Mouse (Mus musculus) limb, embryonic 12.5 days (tissue): ENCODE results near the gene Pard3b. TPM values are rescaled to one million over a fixed set of nuclear protein-coding genes. Genes with fewer than 3 reads are reported as not detected.
A peak's percentile ranks its signal among the peaks of the same experiment; 100 is the strongest.

Source experiments
- ATAC-seq: fragments of 200-750 bp; cut with Nextera tagmentation; 2 replicates; pipeline ENCODE4 v1.8.0; 2017; ENCODE audit warnings: low read depth, moderate TSS enrichment; ENCODE audit not compliant: insufficient number of reproducible peaks, insufficient read depth, low FRiP score, low TSS enrichment
- H3K27ac ChIP-seq: fragments of 300-500 bp; sonication (generic); 2 replicates; pipeline ENCODE4 v1.5.1; 2016; ENCODE audit warnings: mild to moderate bottlenecking, moderate library complexity
- H3K27me3 ChIP-seq: fragments of 300-500 bp; sonication (generic); 2 replicates; pipeline ENCODE4 v1.6.1; 2016; ENCODE audit warnings: mild to moderate bottlenecking, moderate library complexity
- H3K36me3 ChIP-seq: fragments of 300-500 bp; sonication (generic); 2 replicates; pipeline ENCODE4 v1.6.1; 2016; ENCODE audit warnings: mild to moderate bottlenecking, moderate library complexity
- H3K4me1 ChIP-seq: fragments of 300-500 bp; sonication (generic); replicated peaks from 2 replicates; pipeline ENCODE4 v1.6.1; 2016
- H3K4me2 ChIP-seq: fragments of 300-500 bp; sonication (generic); 2 replicates; pipeline ENCODE4 v1.6.1; 2016; ENCODE audit warnings: mild to moderate bottlenecking, moderate library complexity
- H3K4me3 ChIP-seq: fragments of 300-500 bp; sonication (generic); replicated peaks from 2 replicates; pipeline ENCODE4 v1.5.1; 2016; ENCODE audit warnings: mild to moderate bottlenecking
- H3K9ac ChIP-seq: fragments of 300-500 bp; sonication (generic); replicated peaks from 2 replicates; pipeline ENCODE4 v1.6.1; 2016; ENCODE audit warnings: mild to moderate bottlenecking, moderate library complexity
- H3K9me3 ChIP-seq: fragments of 300-500 bp; sonication (generic); 2 replicates; pipeline ENCODE4 v1.6.1; 2016; ENCODE audit warnings: mild to moderate bottlenecking, moderate library complexity
- WGBS: fragments of 180-500 bp; shearing (Covaris S2); methylation state at CpG from one replicate; pipeline ENCODE4 v1.1.7; 2016; 5-methylcytosine and 5-hydroxymethylcytosine counted together
- polyA plus RNA-seq: library from polyadenylated mRNA; unstranded; fragments of >200 nt; fragmentation: Nextera tagmentation; extraction: Ambion mirVana; gene quantifications from 2 replicates; pipeline ENCODE4 v1.2.1, GENCODE M21; 2016

The Pard3b gene
- polyA plus RNA-seq, 1 experiment from 2014 or later = 20.0 TPM

- Histone ChIP-seq H3K27ac (no peak overlapping the region), H3K4me3 (no peak overlapping the region), H3K9ac (no peak overlapping the region), H3K9me3 (no peaks in the 10 kb centered on the region), H3K4me2 (no peak overlapping the region), H3K27me3 (no peaks in the 10 kb centered on the region), H3K36me3 (no peaks in the 10 kb centered on the region), H3K4me1 (peaks cover 13% of the 10 kb centered on the region)
- ATAC-seq = no peak
- 74% methylated on average over 6 of the region's 6 CpGs for WGBS
Measured at GRCm38 (mm10) chr1:62431054-62431453, 792.4 kb downstream of the Pard3b start.

GRCm38 (mm10) chr1:62433891-62434290 is 795.3 kb downstream of the Pard3b start:
- WGBS = 70% methylated on average over 5 of the region's 5 CpGs

GRCm38 (mm10) chr1:62435844-62436243 is 797.2 kb downstream of the Pard3b start:
- WGBS = 54% methylated on average over 9 of the region's 9 CpGs
- Histone ChIP-seq H3K27me3 (no peaks in the 10 kb centered on the region), H3K4me2 (peak overlapping the region; percentile 13; the same call in 1 of the 2 replicates), H3K4me1 (peaks cover 24% of the 10 kb centered on the region), H3K4me3 (no peak overlapping the region), H3K9me3 (no peaks in the 10 kb centered on the region), H3K36me3 (no peaks in the 10 kb centered on the region), H3K27ac (peak overlapping the region; percentile 73), H3K9ac (no peak overlapping the region)
- ATAC-seq = no peak

More at GRCm38 (mm10) chr1:62433891-62434290, 795.3 kb downstream of the Pard3b start:
- no peak for ATAC-seq
- no peaks in the 10 kb centered on the region for H3K9me3 ChIP-seq
- H3K4me3 ChIP-seq = no peak overlapping the region
- no peak overlapping the region for H3K4me2 ChIP-seq
- H3K4me1 ChIP-seq = peaks cover 20% of the 10 kb centered on the region
- H3K27ac ChIP-seq = no peak overlapping the region
- H3K36me3 ChIP-seq = no peaks in the 10 kb centered on the region
- H3K27me3 ChIP-seq = no peaks in the 10 kb centered on the region
- H3K9ac ChIP-seq = no peak overlapping the region

- Histone ChIP-seq H3K27me3 (no peaks in the 10 kb centered on the region), H3K9me3 (no peaks in the 10 kb centered on the region), H3K9ac (no peak overlapping the region), H3K4me2 (no peak overlapping the region), H3K4me3 (no peak overlapping the region), H3K4me1 (peaks cover 28% of the 10 kb centered on the region), H3K36me3 (no peaks in the 10 kb centered on the region), H3K27ac (no peak overlapping the region)
- no peak for ATAC-seq
- 74% methylated on average over 3 of the region's 3 CpGs for WGBS
Measured at GRCm38 (mm10) chr1:62436304-62436703, 797.7 kb downstream of the Pard3b start.

GRCm38 (mm10) chr1:62437493-62437892 is 798.9 kb downstream of the Pard3b start:
- WGBS = 57% methylated on average over 3 of the region's 3 CpGs
- H3K27ac ChIP-seq = no peak overlapping the region
- no peak overlapping the region for H3K4me2 ChIP-seq
- peaks cover 34% of the 10 kb centered on the region for H3K4me1 ChIP-seq
- no peak overlapping the region for H3K9ac ChIP-seq
- H3K9me3 ChIP-seq = no peaks in the 10 kb centered on the region
- no peak overlapping the region for H3K4me3 ChIP-seq
- H3K36me3 ChIP-seq = no peaks in the 10 kb centered on the region
- no peak for ATAC-seq
- no peaks in the 10 kb centered on the region for H3K27me3 ChIP-seq

- H3K4me1 ChIP-seq = peaks cover 14% of the 10 kb centered on the region
- no peak overlapping the region for H3K9ac ChIP-seq
- H3K27me3 ChIP-seq = no peaks in the 10 kb centered on the region
- H3K27ac ChIP-seq = no peak overlapping the region
- no peak for ATAC-seq
- no peaks in the 10 kb centered on the region for H3K36me3 ChIP-seq
- no peak overlapping the region for H3K4me3 ChIP-seq
- 95% methylated on average over 3 of the region's 3 CpGs for WGBS
- H3K4me2 ChIP-seq = no peak overlapping the region
- H3K9me3 ChIP-seq = no peaks in the 10 kb centered on the region
Measured at GRCm38 (mm10) chr1:62444406-62444805, 805.8 kb downstream of the Pard3b start.

- H3K4me2 ChIP-seq = no peak overlapping the region
- peaks cover 4% of the 10 kb centered on the region for H3K4me1 ChIP-seq
- no peak overlapping the region for H3K9ac ChIP-seq
- H3K36me3 ChIP-seq = no peaks in the 10 kb centered on the region
- no peaks in the 10 kb centered on the region for H3K9me3 ChIP-seq
- no peak overlapping the region for H3K27ac ChIP-seq
- no peaks in the 10 kb centered on the region for H3K27me3 ChIP-seq
- ATAC-seq = no peak
- 57% methylated on average over 1 of the region's 1 CpGs for WGBS
- H3K4me3 ChIP-seq = no peak overlapping the region
Measured at GRCm38 (mm10) chr1:62446818-62447217, 808.2 kb downstream of the Pard3b start.

GRCm38 (mm10) chr1:62449193-62449875 is 810.7 kb downstream of the Pard3b start:
- Histone ChIP-seq H3K27me3 (no peaks in the 10 kb centered on the region), H3K27ac (no peak overlapping the region), H3K9ac (no peak overlapping the region), H3K36me3 (no peaks in the 10 kb centered on the region), H3K4me2 (no peak overlapping the region), H3K9me3 (no peaks in the 10 kb centered on the region), H3K4me3 (no peak overlapping the region), H3K4me1 (peaks cover 3% of the 10 kb centered on the region; the same call in 1 of the 2 replicates)
- no peak for ATAC-seq
- WGBS = 76% methylated on average over 7 of the region's 7 CpGs

GRCm38 (mm10) chr1:62465536-62465935 is 826.9 kb downstream of the Pard3b start:
- 59% methylated on average over 8 of the region's 8 CpGs for WGBS
- Histone ChIP-seq H3K36me3 (no peaks in the 10 kb centered on the region), H3K9ac (no peak overlapping the region), H3K9me3 (no peaks in the 10 kb centered on the region), H3K27me3 (no peaks in the 10 kb centered on the region), H3K4me2 (no peak overlapping the region), H3K4me3 (no peak overlapping the region), H3K4me1 (peaks cover 10% of the 10 kb centered on the region), H3K27ac (no peak overlapping the region)
- ATAC-seq = no peak

GRCm38 (mm10) chr1:62466544-62466943 is 827.9 kb downstream of the Pard3b start:
- Histone ChIP-seq H3K9ac (no peak overlapping the region), H3K4me2 (no peak overlapping the region), H3K9me3 (no peaks in the 10 kb centered on the region), H3K27me3 (no peaks in the 10 kb centered on the region), H3K27ac (no peak overlapping the region), H3K36me3 (no peaks in the 10 kb centered on the region), H3K4me1 (peaks cover 10% of the 10 kb centered on the region), H3K4me3 (no peak overlapping the region)
- 90% methylated on average over 1 of the region's 1 CpGs for WGBS
- ATAC-seq = no peak

GRCm38 (mm10) chr1:62483059-62483458 is 844.4 kb downstream of the Pard3b start:
- no peak overlapping the region for H3K4me3 ChIP-seq
- H3K9me3 ChIP-seq = no peaks in the 10 kb centered on the region
- no peak for ATAC-seq
- H3K9ac ChIP-seq = no peak overlapping the region
- H3K36me3 ChIP-seq = no peaks in the 10 kb centered on the region
- H3K27me3 ChIP-seq = no peaks in the 10 kb centered on the region
- no peak overlapping the region for H3K27ac ChIP-seq
- 85% methylated on average over 2 of the region's 2 CpGs for WGBS
- no peak overlapping the region for H3K4me2 ChIP-seq
- H3K4me1 ChIP-seq = no peaks in the 10 kb centered on the region

GRCm38 (mm10) chr1:62488871-62489270 is 850.2 kb downstream of the Pard3b start:
- H3K36me3 ChIP-seq = no peaks in the 10 kb centered on the region
- H3K27ac ChIP-seq = no peak overlapping the region
- no peak overlapping the region for H3K4me2 ChIP-seq
- H3K9ac ChIP-seq = no peak overlapping the region
- 71% methylated on average over 6 of the region's 6 CpGs for WGBS
- no peak overlapping the region for H3K4me3 ChIP-seq
- ATAC-seq = no peak
- no peaks in the 10 kb centered on the region for H3K27me3 ChIP-seq
- H3K4me1 ChIP-seq = no peaks in the 10 kb centered on the region
- peaks cover 3% of the 10 kb centered on the region; the same call in 1 of the 2 replicates for H3K9me3 ChIP-seq
